Mouse (Mus musculus) MEL (cell line): ENCODE results near the gene Gm10203. TPM values are rescaled to one million over a fixed set of nuclear protein-coding genes. Genes with fewer than 3 reads are reported as not detected.
A peak's percentile ranks its signal among the peaks of the same experiment; 100 is the strongest.

Experiments
- DNase-seq: peaks from one replicate; pipeline ENCODE4 v3.0.0; 2011; ENCODE audit warnings: low read depth, low spot score
- H3K27ac ChIP-seq: 2 replicates; pipeline ENCODE4 v1.5.1; 2012; ENCODE audit warnings: low read depth, mild to moderate bottlenecking, control low read depth, low read length, moderate library complexity; ENCODE audit not compliant: control insufficient read depth
- H3K27me3 ChIP-seq, 2 experiments: fragments of 150-350 bp in 1 of 2; sonication (generic) in 1 of 2; 2 replicates each; pipeline ENCODE4 v1.6.1; 2012; ENCODE audit warnings: low read length in 2 of 2, mild to moderate bottlenecking in 2 of 2, improper control_type of control experiment in 1 of 2, moderate library complexity in 1 of 2; ENCODE audit not compliant: insufficient read depth in 2 of 2, control insufficient read depth in 1 of 2
- H3K36me3 ChIP-seq, 2 experiments: 2 replicates each; pipeline ENCODE4 v1.6.1; 2012 to 2014; ENCODE audit warnings: low read length in 2 of 2, improper control_type of control experiment in 1 of 2, inconsistent platforms in 1 of 2, mild to moderate bottlenecking in 1 of 2; ENCODE audit not compliant: insufficient read depth in 2 of 2, control insufficient read depth in 1 of 2
- H3K4me1 ChIP-seq, 2 experiments: fragments of 150-350 bp in 1 of 2; sonication (generic) in 1 of 2; 2 replicates each; pipeline ENCODE4 v1.6.1; 2012; ENCODE audit warnings: low read length in 2 of 2, improper control_type of control experiment in 1 of 2, mild to moderate bottlenecking in 1 of 2; ENCODE audit not compliant: insufficient read depth in 2 of 2, control insufficient read depth in 1 of 2
- H3K4me3 ChIP-seq, 2 experiments: fragments of 150-350 bp in 1 of 2; sonication (generic) in 1 of 2; 2 replicates each; pipeline ENCODE4 v1.5.1; 2012; ENCODE audit warnings: low read depth in 2 of 2, low read length in 2 of 2, mild to moderate bottlenecking in 2 of 2, moderate library complexity in 2 of 2, control low read depth in 1 of 2, improper control_type of control experiment in 1 of 2; ENCODE audit not compliant: control insufficient read depth in 1 of 2, insufficient read depth in 1 of 2
- H3K79me2 ChIP-seq: 2 replicates; pipeline ENCODE4 v1.6.1; 2012; ENCODE audit warnings: mild to moderate bottlenecking, low read length, moderate library complexity; ENCODE audit not compliant: control insufficient read depth, poor library complexity, insufficient read depth
- H3K9ac ChIP-seq: 2 replicates; pipeline ENCODE4 v1.6.1; 2012; ENCODE audit warnings: low read depth, mild to moderate bottlenecking, control low read depth, low read length, moderate library complexity; ENCODE audit not compliant: control insufficient read depth, poor library complexity, severe bottlenecking
- H3K9me3 ChIP-seq: fragments of 150-350 bp; sonication (generic); replicated peaks from 2 replicates; pipeline ENCODE4 v1.6.1; 2012; ENCODE audit warnings: mild to moderate bottlenecking, low read length, improper control_type of control experiment, moderate library complexity; ENCODE audit not compliant: insufficient read depth
- BHLHE40 ChIP-seq: IDR thresholded peaks from 2 replicates; pipeline ENCODE4 v1.6.1; 2012; ENCODE audit warnings: low read depth, mild to moderate bottlenecking, inconsistent platforms, low read length, improper control_type of control experiment, borderline replicate concordance
- CTCF ChIP-seq, 3 experiments: IDR thresholded peaks in 2 of 3; conservative IDR thresholded peaks in 1 of 3; 2 replicates each; pipeline ENCODE4 v1.5.1; 2011 to 2012; ENCODE audit warnings: low read length in 3 of 3, low read depth in 2 of 3, mild to moderate bottlenecking in 2 of 3, improper control_type of control experiment in 1 of 3, inconsistent platforms in 1 of 3, mixed read lengths in 1 of 3, moderate library complexity in 1 of 3; ENCODE audit not compliant: control insufficient read depth in 1 of 3, insufficient read depth in 1 of 3, poor library complexity in 1 of 3, severe bottlenecking in 1 of 3
- E2F4 ChIP-seq: IDR thresholded peaks from 2 replicates; pipeline ENCODE4 v1.6.1; 2011; ENCODE audit warnings: low read depth, low read length, improper control_type of control experiment, borderline replicate concordance
- ELF1 ChIP-seq: IDR thresholded peaks from 2 replicates; pipeline ENCODE4 v1.6.1; 2014; ENCODE audit warnings: low read depth, mild to moderate bottlenecking, inconsistent platforms, low read length, improper control_type of control experiment, moderate library complexity
- EP300 ChIP-seq, 2 experiments: IDR thresholded peaks; 2 replicates each; pipeline ENCODE4 v1.6.1; 2011; ENCODE audit warnings: improper control_type of control experiment in 2 of 2, low read length in 2 of 2, low read depth in 1 of 2, mild to moderate bottlenecking in 1 of 2
- HCFC1 ChIP-seq: IDR thresholded peaks from 2 replicates; pipeline ENCODE4 v1.6.1; 2012; ENCODE audit warnings: low read depth, mild to moderate bottlenecking, inconsistent platforms, low read length, improper control_type of control experiment, moderate library complexity
- KAT2A ChIP-seq: conservative IDR thresholded peaks from 2 replicates; pipeline ENCODE4 v1.6.1; 2012; ENCODE audit warnings: low read depth, low read length, improper control_type of control experiment, inconsistent platforms
- MAFK ChIP-seq: IDR thresholded peaks from 2 replicates; pipeline ENCODE4 v1.6.1; 2011; ENCODE audit warnings: low read depth, mild to moderate bottlenecking, low read length, improper control_type of control experiment, borderline replicate concordance
- MAX ChIP-seq: IDR thresholded peaks from 2 replicates; pipeline ENCODE4 v1.6.1; 2011; ENCODE audit warnings: low read length, improper control_type of control experiment
- MEF2A ChIP-seq: IDR thresholded peaks from 2 replicates; pipeline ENCODE4 v1.6.1; 2014; ENCODE audit warnings: low read depth, mild to moderate bottlenecking, inconsistent platforms, low read length, improper control_type of control experiment; ENCODE audit not compliant: poor library complexity, insufficient replicate concordance, severe bottlenecking; ENCODE audit errors: extremely low read depth
- MXI1 ChIP-seq: IDR thresholded peaks from 2 replicates; pipeline ENCODE4 v1.6.1; 2011; ENCODE audit warnings: mild to moderate bottlenecking, low read depth, low read length, improper control_type of control experiment
- MYC ChIP-seq: IDR thresholded peaks from 2 replicates; pipeline ENCODE4 v1.6.1; 2011; ENCODE audit warnings: low read depth, mild to moderate bottlenecking, low read length, improper control_type of control experiment, moderate library complexity
- NELFE ChIP-seq: IDR thresholded peaks from 2 replicates; pipeline ENCODE4 v1.6.1; 2011; ENCODE audit warnings: low read depth, low read length, improper control_type of control experiment
- NRF1 ChIP-seq: IDR thresholded peaks from 2 replicates; pipeline ENCODE4 v1.6.1; 2014; ENCODE audit warnings: low read depth, mild to moderate bottlenecking, inconsistent platforms, low read length, improper control_type of control experiment, moderate library complexity; ENCODE audit not compliant: poor library complexity, insufficient read depth, severe bottlenecking
- POLR2A ChIP-seq, 2 experiments: IDR thresholded peaks; 2 replicates each; pipeline ENCODE4 v1.6.1; 2011 to 2012; ENCODE audit warnings: low read length in 2 of 2, mild to moderate bottlenecking in 2 of 2, control low read depth in 1 of 2, improper control_type of control experiment in 1 of 2, low read depth in 1 of 2, moderate library complexity in 1 of 2; ENCODE audit not compliant: control insufficient read depth in 1 of 2, insufficient read depth in 1 of 2, poor library complexity in 1 of 2
- POLR2AphosphoS5 ChIP-seq: IDR thresholded peaks from 2 replicates; pipeline ENCODE4 v1.6.1; 2012; ENCODE audit warnings: low read depth, borderline replicate concordance, mild to moderate bottlenecking, inconsistent platforms, low read length, moderate library complexity, mixed read lengths
- RCOR1 ChIP-seq: IDR thresholded peaks from 2 replicates; pipeline ENCODE4 v1.6.1; 2012; ENCODE audit warnings: low read depth, mild to moderate bottlenecking, inconsistent platforms, low read length, improper control_type of control experiment
- TAL1 ChIP-seq: IDR thresholded peaks from 2 replicates; pipeline ENCODE4 v1.6.1; 2012; ENCODE audit warnings: mild to moderate bottlenecking, inconsistent platforms, low read length, moderate library complexity, mixed read lengths
- TCF12 ChIP-seq: IDR thresholded peaks from 2 replicates; pipeline ENCODE4 v1.6.1; 2014; ENCODE audit warnings: low read depth, mild to moderate bottlenecking, inconsistent platforms, low read length, improper control_type of control experiment, moderate library complexity
- ZKSCAN1 ChIP-seq: IDR thresholded peaks from 2 replicates; pipeline ENCODE4 v1.6.1; 2012; ENCODE audit warnings: low read depth, mild to moderate bottlenecking, inconsistent platforms, low read length, improper control_type of control experiment, moderate library complexity
- ZMIZ1 ChIP-seq: IDR thresholded peaks from 2 replicates; pipeline ENCODE4 v1.6.1; 2012; ENCODE audit warnings: low read depth, mild to moderate bottlenecking, inconsistent platforms, low read length, improper control_type of control experiment, moderate library complexity
- polyA plus RNA-seq, 2 experiments: library from polyadenylated mRNA; stranded (reverse) in 1 of 2; unstranded in 1 of 2; fragments of >175 nt in 1 of 2; fragments of >200 nt in 1 of 2; gene quantifications; 2 replicates each; pipeline versions ENCODE4 v1.2.1 to v1.2.4; 2012; ENCODE audit warnings: low replicate concordance in 2 of 2, low read depth in 1 of 2; ENCODE audit not compliant: insufficient read length in 2 of 2, insufficient read depth in 1 of 2, missing spikeins in 1 of 2
- total RNA-seq: library from RNA; depleted of rRNA; stranded (reverse); fragments of 300-350 nt; gene quantifications from 2 replicates; pipeline ENCODE4 v1.2.3, GENCODE M21; 2012

Gene Gm10203
- total and polyA plus RNA-seq, 3 experiments, result not detected

- TF ChIP-seq NRF1 (no peak), MEF2A (no peak), E2F4 (no peak), RCOR1 (no peak), ZMIZ1 (no peak), MYC (no peak), HCFC1 (no peak), ELF1 (no peak), ZKSCAN1 (no peak), TAL1 (no peak), KAT2A (no peak), NELFE (no peak), POLR2A (IDR thresholded peaks at IDR 0.05; ENCODE audit: control insufficient read depth in 1 of 2, insufficient read depth in 1 of 2, low read depth in 1 of 2, low read length in 2 of 2, poor library complexity in 1 of 2) (no peak), BHLHE40 (no peak), CTCF (IDR thresholded peaks at IDR 0.05 in 2 of 3, conservative IDR thresholded peaks at IDR 0.05 in 1 of 3; ENCODE audit: control insufficient read depth in 1 of 3, insufficient read depth in 1 of 3, low read depth in 2 of 3, low read length in 3 of 3, poor library complexity in 1 of 3, severe bottlenecking in 1 of 3) (no peak), TCF12 (peak; percentile 30; the same call in 1 of the 2 replicates), MAFK (no peak), MAX (no peak)
Measured at GRCm38 (mm10) chr6:149152119-149152518, 22.1 kb downstream of the Gm10203 start (continued).

DNA sequence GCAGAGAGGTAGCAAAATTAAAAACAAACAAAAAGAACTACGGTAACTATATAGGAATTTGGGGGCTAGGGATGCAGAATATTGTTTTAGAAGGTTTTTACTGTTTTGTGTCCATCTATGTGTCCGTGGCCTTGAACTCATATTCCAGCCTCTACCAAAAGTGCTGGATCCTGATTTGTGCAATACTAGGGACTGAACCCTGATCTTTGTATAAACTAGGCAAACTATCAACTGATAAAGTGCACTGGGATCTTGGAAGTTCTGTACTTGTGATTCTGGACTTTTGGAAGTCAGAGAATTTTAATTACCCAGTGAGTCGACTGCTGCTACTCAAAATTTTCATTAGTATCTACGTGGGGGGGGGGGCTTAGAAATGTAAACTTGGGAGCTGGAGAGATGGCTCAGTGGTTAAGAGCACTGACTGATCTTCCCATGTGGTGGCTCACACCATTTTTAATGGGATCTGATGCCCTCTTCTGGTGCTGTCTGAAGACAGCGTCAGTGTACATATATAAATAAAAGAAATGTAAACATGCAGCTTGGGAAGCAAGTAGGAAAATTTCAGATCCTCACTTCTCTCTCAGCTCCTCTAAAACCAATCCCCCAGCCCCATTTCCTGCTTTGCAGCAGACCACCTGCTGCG is 23.6 kb downstream of the Gm10203 start:
- Histone ChIP-seq H3K9ac (no peak overlapping the region), H3K27ac (no peak overlapping the region), H3K4me1 (peaks cover 8 to 11% of the 10 kb centered on the region in 2 experiments), H3K79me2 (no peaks in the 10 kb centered on the region), H3K4me3 (no peak overlapping the region), H3K36me3 (peaks cover 0 to 18% of the 10 kb centered on the region in 2 experiments; a peak in 2 of 4 replicates), H3K27me3 (no peaks in the 10 kb centered on the region), H3K9me3 (no peaks in the 10 kb centered on the region)
- DNase-seq, result no peak
- TF ChIP-seq TAL1, result no peak
- TF ChIP-seq MXI1, result no peak
- no peak for TF ChIP-seq POLR2AphosphoS5
- TF ChIP-seq MAFK, result no peak
- no peak for TF ChIP-seq ELF1
- no peak for TF ChIP-seq EP300 (IDR thresholded peaks at IDR 0.05; ENCODE audit: low read depth in 1 of 2, low read length in 2 of 2)
- TF ChIP-seq NRF1, result no peak
